Mouse (Mus musculus): ENCODE results near the gene Zfp169. TPM values are rescaled to one million over a fixed set of nuclear protein-coding genes. Genes with fewer than 3 reads are reported as not detected.

Zfp169 gene
- polyA plus RNA-seq, 1 experiment from 2014 or later, result 4.5 TPM

DNA sequence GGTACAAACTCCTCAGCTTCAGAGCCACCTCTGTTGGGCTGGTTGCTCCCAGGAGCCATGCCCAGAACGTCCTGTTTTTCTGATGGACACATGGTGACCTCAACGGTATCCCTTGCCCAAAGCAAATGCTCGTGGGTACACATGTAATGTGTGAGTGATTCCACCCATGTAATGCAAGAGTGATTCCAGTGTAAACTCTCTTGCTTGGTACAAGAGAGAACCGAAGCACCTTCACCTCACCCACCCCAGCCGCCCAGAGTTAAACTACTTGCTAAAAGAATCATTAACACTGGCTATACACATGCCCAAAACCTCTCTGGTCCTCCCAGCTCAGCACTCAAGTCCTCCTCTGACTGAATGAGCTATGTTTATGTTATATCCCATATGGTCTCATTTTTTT, 74.9 kb downstream of the Zfp169 start:
- Histone ChIP-seq H3K27me3 (ENCODE audit: control insufficient read depth, insufficient read depth, low read length) (no peaks in the 10 kb centered on the region), H3K4me3 (replicated peaks; ENCODE audit: low read length) (no peak overlapping the region), H3K4me2 (ENCODE audit: low read depth, low read length) (no peak overlapping the region), H3K9me3 (replicated peaks; ENCODE audit: control insufficient read depth, low read length) (no peaks in the 10 kb centered on the region), H3K4me1 (ENCODE audit: control insufficient read depth, insufficient read depth, low read length) (no peaks in the 10 kb centered on the region), H3K27ac (ENCODE audit: low read length) (no peak overlapping the region), H3K9ac (ENCODE audit: low read length) (no peak overlapping the region), H3K36me3 (ENCODE audit: control insufficient read depth, insufficient read depth, low read length) (no peaks in the 10 kb centered on the region)
- ATAC-seq (ENCODE audit: insufficient read depth, low FRiP score), result no peak
- WGBS, result 73% methylated on average over 5 of the region's 5 CpGs

MicroRNAs within 50 kb of the gene (microRNA counts, 519-probe panel; counts per million panel counts)
- microRNA mmu-let-7a (4,631 counts per million, percentile 98 among the panel's probes with 10 or more counts), microRNA mmu-let-7d (4,766 counts per million, percentile 99 among the panel's probes with 10 or more counts), microRNA mmu-let-7f (4,234 counts per million, percentile 95 among the panel's probes with 10 or more counts)

Small RNA genes lying within 50 kb of the gene (microRNA-seq; reads per million reads assigned to microRNA genes)
- gene Gm24111, result not detected
- gene Mirlet7a-1, result 261 reads per million, percentile 65 among the genes with 10 or more reads in this experiment
- gene Mirlet7d, result 21,234 reads per million, percentile 97 among the genes with 10 or more reads in this experiment
- not detected for gene Mirlet7f-1

Other genes with a start within 250 kb of the Zfp169 start
- 0.40 and 0.76 TPM in 2 replicates for gene A830005F24Rik, start 119 bp upstream of the Zfp169 start, polyA plus RNA-seq (2015; fragmentation: Nextera tagmentation; extraction: Ambion mirVana)
- 8.5 and 9.3 TPM in 2 replicates for gene Ptpdc1, start 112.2 kb upstream of the Zfp169 start, polyA plus RNA-seq (2015; fragmentation: Nextera tagmentation; extraction: Ambion mirVana)
- 47.1 and 58.4 TPM in 2 replicates for gene Barx1, start 149.5 kb upstream of the Zfp169 start, polyA plus RNA-seq (2015; fragmentation: Nextera tagmentation; extraction: Ambion mirVana)

Measured in stomach, embryonic 16.5 days (tissue).